Mouse (Mus musculus) stomach, embryonic 14.5 days (tissue): ENCODE measurements around the gene Zbtb4. TPM values are rescaled to one million over a fixed set of nuclear protein-coding genes. Genes with fewer than 3 reads are reported as not detected.

ENCODE experiments used
- ATAC-seq: fragments of 200-750 bp; cut with Nextera tagmentation; 2 replicates; pipeline ENCODE4 v1.8.0; 2017; ENCODE audit warnings: low read depth, moderate TSS enrichment; ENCODE audit not compliant: insufficient number of reproducible peaks, insufficient read depth, low FRiP score
- H3K27ac ChIP-seq: fragments of 300-500 bp; sonication (generic); 2 replicates; pipeline ENCODE4 v1.5.1; 2014; ENCODE audit warnings: mild to moderate bottlenecking, low read length, moderate library complexity, mixed read lengths
- H3K27me3 ChIP-seq: fragments of 300-500 bp; sonication (generic); 2 replicates; pipeline ENCODE4 v1.6.1; 2014; ENCODE audit warnings: low read length, control low read depth, mixed read lengths; ENCODE audit not compliant: control insufficient read depth, insufficient read depth
- H3K36me3 ChIP-seq: fragments of 300-500 bp; sonication (generic); 2 replicates; pipeline ENCODE4 v1.6.1; 2014; ENCODE audit warnings: mild to moderate bottlenecking, control low read depth, low read length, moderate library complexity, mixed read lengths; ENCODE audit not compliant: control insufficient read depth, insufficient read depth
- H3K4me1 ChIP-seq: fragments of 300-500 bp; sonication (generic); 2 replicates; pipeline ENCODE4 v1.6.1; 2014; ENCODE audit warnings: low read length, control low read depth, mixed read lengths; ENCODE audit not compliant: control insufficient read depth, insufficient read depth
- H3K4me2 ChIP-seq: fragments of 300-500 bp; sonication (generic); replicated peaks from 2 replicates; pipeline ENCODE4 v1.6.1; 2014; ENCODE audit warnings: low read depth, low read length, control low read depth
- H3K4me3 ChIP-seq: fragments of 300-500 bp; sonication (generic); 2 replicates; pipeline ENCODE4 v1.5.1; 2014; ENCODE audit warnings: low read depth, low read length, control low read depth
- H3K9ac ChIP-seq: fragments of 300-500 bp; sonication (generic); replicated peaks from 2 replicates; pipeline ENCODE4 v1.6.1; 2014; ENCODE audit warnings: low read depth, mild to moderate bottlenecking, control low read depth, low read length, moderate library complexity, mixed read lengths
- H3K9me3 ChIP-seq: fragments of 300-500 bp; sonication (generic); 2 replicates; pipeline ENCODE4 v1.6.1; 2016; ENCODE audit warnings: low read depth, low read length, control low read depth; ENCODE audit not compliant: control insufficient read depth
- WGBS: fragments of 180-500 bp; shearing (Covaris S2); extraction: QIAGEN DNeasy Blood & Tissue Kit; methylation state at CpG from one replicate; pipeline ENCODE4 v1.1.7; 2014; 5-methylcytosine and 5-hydroxymethylcytosine counted together
- polyA plus RNA-seq: library from polyadenylated mRNA; unstranded; fragments of >200 nt; fragmentation: Nextera tagmentation; extraction: Ambion mirVana; gene quantifications from 2 replicates; pipeline ENCODE4 v1.2.1, GENCODE M21; 2014

Gene Zbtb4
- polyA plus RNA-seq, 1 experiment from 2014 or later = 4.0 TPM

DNA sequence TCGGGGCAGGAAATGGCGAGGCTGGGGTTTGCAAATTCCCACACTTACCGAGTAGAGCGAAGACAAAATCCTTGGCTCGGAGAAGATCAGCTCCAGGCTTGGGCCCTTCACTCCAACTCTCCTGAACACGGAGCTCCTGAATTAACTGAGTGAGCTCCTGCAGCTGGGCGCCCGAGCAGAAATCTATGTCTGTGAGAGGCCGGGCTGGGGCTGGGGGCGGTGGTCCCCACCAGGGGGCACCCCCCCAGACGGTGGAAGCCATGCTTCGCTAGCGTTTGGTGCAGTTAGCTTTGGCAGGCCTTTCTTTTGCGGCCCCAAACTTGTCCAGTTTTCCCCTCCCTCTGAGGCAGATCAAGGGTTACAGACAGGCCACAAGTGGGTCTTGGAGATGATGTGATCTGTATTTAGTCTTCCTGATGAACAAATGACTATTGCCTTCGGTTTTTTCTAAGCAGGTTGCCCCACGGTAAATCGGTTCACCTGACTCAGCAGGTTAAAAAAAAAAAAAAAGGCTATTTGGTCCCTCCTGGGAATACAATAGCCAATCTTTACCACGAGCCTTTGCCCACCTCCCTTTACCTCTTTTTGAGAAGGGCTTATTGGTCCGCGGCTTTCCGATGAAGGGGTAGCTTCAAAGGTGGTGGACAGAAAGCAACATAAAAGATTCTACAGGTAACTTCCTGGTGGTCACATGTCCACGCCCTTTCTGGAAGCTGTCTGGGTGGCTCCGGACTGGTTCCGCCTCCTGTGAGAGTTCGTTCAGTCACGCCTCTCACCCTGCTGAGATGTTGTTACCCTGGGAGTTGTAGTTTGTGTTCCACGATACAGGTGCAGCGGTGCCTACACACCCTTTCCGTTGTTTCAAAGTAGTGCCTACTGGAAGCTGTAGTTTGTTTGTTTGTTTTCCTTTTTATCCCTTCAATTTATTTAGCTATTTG is 39.5 kb downstream of the Zbtb4 start, which contains the start of gene Tmem102:
TSS of gene Tmem102 (minus strand) at position 653 of the 938 bp plus-strand sequence.
- peak; percentile 48; the same call in 1 of the 2 replicates for ATAC-seq
- H3K27ac ChIP-seq = no peak within 1 kb of the TSS; the same call in 1 of the 2 replicates
- no peak within 1 kb of the TSS; the same call in 1 of the 2 replicates for H3K9ac ChIP-seq
- no peaks in the 10 kb centered on the region for H3K9me3 ChIP-seq
- H3K4me1 ChIP-seq = peaks cover 34% of the 10 kb centered on the region
- 12% methylated on average over 29 of the region's 29 CpGs for WGBS
- H3K4me3 ChIP-seq = peak within 1 kb of the TSS; percentile 57
- H3K4me2 ChIP-seq = peak within 1 kb of the TSS; percentile 99
- no peaks in the 10 kb centered on the region for H3K36me3 ChIP-seq
- peaks cover 3% of the 10 kb centered on the region; the same call in 1 of the 2 replicates for H3K27me3 ChIP-seq

DNA sequence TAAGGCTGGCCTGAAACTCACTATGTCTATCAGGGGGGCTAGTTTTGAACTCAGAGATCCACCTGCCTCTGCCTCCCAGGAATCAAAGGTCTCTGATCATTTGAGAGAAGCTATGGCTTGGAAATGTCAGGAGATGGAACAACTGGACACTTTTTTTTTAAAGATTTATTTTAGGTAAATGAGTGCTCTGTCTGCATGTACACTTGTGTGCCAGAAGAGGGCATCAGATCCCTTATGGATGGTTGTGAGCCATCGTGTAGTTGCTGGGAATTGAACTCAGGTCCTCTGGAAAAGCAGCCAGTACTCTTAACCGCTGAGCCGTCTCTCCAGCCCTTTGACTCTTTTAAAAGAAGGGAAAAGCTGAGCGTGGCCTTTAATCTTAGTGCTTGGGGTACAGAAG is 40.7 kb downstream of the Zbtb4 start:
- no peak overlapping the region for H3K27ac ChIP-seq
- H3K4me1 ChIP-seq = peaks cover 29% of the 10 kb centered on the region
- no peak overlapping the region for H3K4me3 ChIP-seq
- H3K27me3 ChIP-seq = peaks cover 3% of the 10 kb centered on the region; the same call in 1 of the 2 replicates
- WGBS = 72% methylated on average over 4 of the region's 4 CpGs
- no peak overlapping the region for H3K9ac ChIP-seq
- no peak for ATAC-seq
- no peak overlapping the region for H3K4me2 ChIP-seq
- H3K36me3 ChIP-seq = no peaks in the 10 kb centered on the region
- no peaks in the 10 kb centered on the region; the same call in 1 of the 2 replicates for H3K9me3 ChIP-seq

DNA sequence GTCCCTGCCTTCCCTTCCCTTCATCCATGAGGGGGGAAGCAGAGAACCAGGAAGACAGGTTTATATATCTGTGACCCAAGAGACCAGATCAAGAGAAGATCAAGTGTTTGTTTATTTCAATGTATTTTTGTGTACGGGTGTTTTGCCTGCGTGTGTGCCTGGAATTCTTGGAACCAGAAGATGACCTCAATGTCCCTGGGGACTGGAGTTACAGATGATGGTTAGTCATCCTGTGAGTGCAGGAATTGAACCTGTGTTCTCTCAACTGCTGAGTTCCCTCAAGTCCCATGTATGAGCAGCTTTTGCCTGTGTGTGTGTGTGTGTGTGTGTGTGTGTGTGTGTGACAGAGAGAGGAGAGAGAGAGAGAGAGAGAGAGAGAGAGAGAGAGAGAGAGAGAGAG is 41.9 kb downstream of the Zbtb4 start:
- Histone ChIP-seq H3K9me3 (no peaks in the 10 kb centered on the region; the same call in 1 of the 2 replicates), H3K4me1 (peaks cover 18% of the 10 kb centered on the region), H3K4me3 (no peak overlapping the region), H3K27me3 (0 out of 2 replicates have a peak, but pooled peaks cover 3% of the 10 kb centered on the region), H3K27ac (no peak overlapping the region), H3K9ac (no peak overlapping the region), H3K4me2 (no peak overlapping the region), H3K36me3 (no peaks in the 10 kb centered on the region)
- 73% methylated on average over 2 of the region's 2 CpGs for WGBS
- ATAC-seq = no peak

DNA sequence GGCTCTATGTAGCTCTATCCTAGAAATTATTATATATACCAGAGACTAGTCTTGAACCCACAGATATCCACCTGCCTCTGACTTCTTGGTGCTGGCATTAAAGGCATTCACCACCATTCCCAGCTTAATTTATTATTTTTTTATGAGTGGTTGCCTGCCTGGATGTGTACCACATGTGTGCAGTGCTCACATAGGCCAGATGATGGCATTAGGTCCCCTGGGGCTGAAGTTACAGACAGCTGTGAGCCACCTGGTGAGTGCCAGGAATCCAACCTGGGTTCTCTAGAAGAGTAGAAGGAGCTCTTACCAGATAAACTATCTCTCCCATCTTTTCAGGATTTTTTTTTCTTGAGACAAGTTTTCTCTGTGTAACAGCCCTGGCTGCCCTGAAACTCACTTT is 44.6 kb downstream of the Zbtb4 start:
- ATAC-seq = no peak
- Histone ChIP-seq H3K27ac (no peak overlapping the region), H3K9me3 (no peaks in the 10 kb centered on the region; the same call in 1 of the 2 replicates), H3K27me3 (0 out of 2 replicates have a peak, but pooled peaks cover 3% of the 10 kb centered on the region), H3K4me3 (no peak overlapping the region), H3K9ac (no peak overlapping the region), H3K4me2 (no peak overlapping the region), H3K4me1 (no peaks in the 10 kb centered on the region), H3K36me3 (no peaks in the 10 kb centered on the region)

DNA sequence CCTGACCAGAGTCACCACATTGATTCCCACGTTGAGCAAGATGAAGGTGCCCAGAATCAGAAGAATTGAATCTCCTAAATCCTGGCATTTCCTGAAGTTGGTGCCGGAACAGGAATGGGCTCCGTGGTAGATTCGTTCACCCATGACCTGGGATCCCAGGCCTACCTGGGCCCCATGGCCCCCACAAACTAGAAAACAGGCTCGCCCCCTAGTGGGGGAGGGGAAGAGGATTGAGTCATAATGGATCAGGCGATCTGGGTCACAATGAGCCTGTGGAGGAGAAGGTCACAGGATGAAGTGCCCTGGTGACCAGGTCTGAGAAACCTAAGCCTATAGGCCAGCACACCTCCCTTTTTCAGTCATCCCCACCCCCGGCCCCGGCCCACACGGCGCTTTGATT is 49.4 kb downstream of the Zbtb4 start, which contains the start of gene Gm39566:
TSS of gene Gm39566 (minus strand) at position 144 of the 400 bp plus-strand sequence.
- no peaks in the 10 kb centered on the region for H3K36me3 ChIP-seq
- H3K27ac ChIP-seq = no peak within 1 kb of the TSS
- H3K9ac ChIP-seq = no peak within 1 kb of the TSS
- no peak within 1 kb of the TSS for H3K4me2 ChIP-seq
- WGBS = 49% methylated on average over 10 of the region's 10 CpGs
- no peaks in the 10 kb centered on the region for H3K27me3 ChIP-seq
- no peak within 1 kb of the TSS for H3K4me3 ChIP-seq
- no peaks in the 10 kb centered on the region for H3K4me1 ChIP-seq
- ATAC-seq = no peak
- H3K9me3 ChIP-seq = peaks cover 3% of the 10 kb centered on the region; the same call in 1 of the 2 replicates

DNA sequence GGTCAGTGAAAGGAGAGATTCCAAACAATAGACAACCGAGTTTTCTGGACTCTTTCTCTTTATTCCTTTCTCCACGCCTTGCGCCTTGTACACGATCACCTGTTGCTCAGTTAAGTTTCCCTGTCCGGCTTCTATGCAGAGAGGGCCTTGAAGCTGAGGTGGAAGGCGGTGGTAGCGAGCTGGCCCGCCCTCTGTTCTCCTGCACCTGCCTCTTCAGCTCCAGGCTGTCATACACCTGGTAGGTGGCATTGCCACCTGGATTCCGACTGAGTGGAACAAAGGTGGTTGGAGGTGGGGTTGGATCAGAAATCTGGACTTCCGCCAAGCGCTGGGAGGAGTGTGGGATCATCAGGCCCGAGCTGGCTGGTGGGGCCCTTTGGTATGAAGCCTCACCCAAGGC is 50.8 kb downstream of the Zbtb4 start:
- H3K4me2 ChIP-seq = no peak overlapping the region
- no peak for ATAC-seq
- H3K4me1 ChIP-seq = no peaks in the 10 kb centered on the region
- no peak overlapping the region for H3K4me3 ChIP-seq
- 91% methylated on average over 12 of the region's 12 CpGs for WGBS
- H3K9me3 ChIP-seq = peaks cover 3% of the 10 kb centered on the region; the same call in 1 of the 2 replicates
- H3K27me3 ChIP-seq = no peaks in the 10 kb centered on the region
- no peak overlapping the region for H3K27ac ChIP-seq
- no peaks in the 10 kb centered on the region for H3K36me3 ChIP-seq
- H3K9ac ChIP-seq = no peak overlapping the region

DNA sequence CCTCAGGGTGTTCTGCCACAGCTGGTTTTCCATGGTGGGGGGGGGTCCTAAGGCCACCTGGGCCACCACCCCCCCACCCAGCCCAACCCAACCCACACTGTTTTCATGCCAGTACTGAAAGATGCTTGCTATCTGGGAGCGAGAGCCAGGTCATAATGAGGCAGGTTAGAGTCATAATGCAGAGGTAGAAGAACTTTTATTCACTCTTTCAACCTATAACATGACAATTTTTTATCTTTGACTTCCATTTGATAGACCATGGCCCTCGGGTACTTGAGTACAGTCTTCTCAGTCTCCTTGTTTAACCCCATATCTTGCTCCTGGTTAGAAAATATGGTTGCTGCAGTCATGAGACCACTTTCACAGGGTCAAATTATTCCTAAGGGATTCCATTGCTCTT is 52.7 kb downstream of the Zbtb4 start, which contains the start of gene Spem2:
TSS of gene Spem2 (minus strand) at position 101 of the 400 bp plus-strand sequence.
- H3K4me3 ChIP-seq = no peak within 1 kb of the TSS
- no peak within 1 kb of the TSS for H3K9ac ChIP-seq
- ATAC-seq = no peak
- peaks cover 3% of the 10 kb centered on the region; the same call in 1 of the 2 replicates for H3K9me3 ChIP-seq
- no peaks in the 10 kb centered on the region for H3K36me3 ChIP-seq
- 78% methylated on average over 2 of the region's 2 CpGs for WGBS
- H3K27me3 ChIP-seq = no peaks in the 10 kb centered on the region
- H3K4me1 ChIP-seq = no peaks in the 10 kb centered on the region
- H3K27ac ChIP-seq = no peak within 1 kb of the TSS
- no peak within 1 kb of the TSS for H3K4me2 ChIP-seq

DNA sequence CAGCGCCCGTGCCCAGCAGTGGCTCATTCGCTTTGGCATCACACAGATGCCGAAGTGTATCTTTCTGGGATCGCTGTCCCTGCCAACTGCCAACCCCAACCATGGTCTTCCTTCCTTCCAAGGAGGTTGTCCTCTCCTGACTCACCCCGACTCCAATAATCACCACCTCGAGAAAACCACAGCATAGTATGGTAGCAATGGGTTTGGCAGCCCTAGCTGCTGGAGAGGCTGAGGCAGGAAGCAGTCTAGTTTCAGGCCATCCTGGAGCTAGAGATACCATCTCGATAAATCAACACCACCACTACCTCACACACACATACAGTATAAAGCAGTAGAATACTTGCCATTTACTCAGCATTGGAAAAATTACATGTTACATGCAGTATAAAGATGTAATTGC is 53.2 kb downstream of the Zbtb4 start:
- H3K9ac ChIP-seq = no peak overlapping the region
- WGBS = 92% methylated on average over 8 of the region's 8 CpGs
- no peak for ATAC-seq

More for the DNA sequence above, 53.2 kb downstream of the Zbtb4 start:
- Histone ChIP-seq H3K27me3 (no peaks in the 10 kb centered on the region), H3K36me3 (no peaks in the 10 kb centered on the region), H3K9me3 (peaks cover 3% of the 10 kb centered on the region; the same call in 1 of the 2 replicates), H3K4me1 (no peaks in the 10 kb centered on the region), H3K27ac (no peak overlapping the region), H3K4me3 (no peak overlapping the region), H3K4me2 (no peak overlapping the region)
